Mouse (Mus musculus) limb, embryonic 14.5 days (tissue): Measurements from ENCODE around the gene Wdfy3. TPM values are rescaled to one million over a fixed set of nuclear protein-coding genes. Genes with fewer than 3 reads are reported as not detected.

Source experiments
- ATAC-seq: fragments of 200-750 bp; cut with Nextera tagmentation; 2 replicates; pipeline ENCODE4 v1.8.0; 2017; ENCODE audit warnings: low read depth, moderate number of reproducible peaks, moderate TSS enrichment; ENCODE audit not compliant: low FRiP score
- DNase-seq: peaks from one replicate; pipeline ENCODE4 v3.0.0-alpha.2; 2015; ENCODE audit warnings: low spot score
- H3K27ac ChIP-seq: fragments of 300-500 bp; sonication (generic); replicated peaks from 2 replicates; pipeline ENCODE4 v1.5.1; 2014; ENCODE audit warnings: low read depth, mild to moderate bottlenecking, low read length, moderate library complexity, mixed read lengths
- H3K27me3 ChIP-seq: fragments of 300-500 bp; sonication (generic); 2 replicates; pipeline ENCODE4 v1.6.1; 2014; ENCODE audit warnings: low read length, mixed read lengths; ENCODE audit not compliant: control insufficient read depth, insufficient read depth
- H3K36me3 ChIP-seq: fragments of 300-500 bp; sonication (generic); 2 replicates; pipeline ENCODE4 v1.6.1; 2014; ENCODE audit warnings: mild to moderate bottlenecking, low read length, moderate library complexity, mixed read lengths; ENCODE audit not compliant: control insufficient read depth, insufficient read depth
- H3K4me1 ChIP-seq: fragments of 300-500 bp; sonication (generic); 2 replicates; pipeline ENCODE4 v1.6.1; 2014; ENCODE audit warnings: antibody characterized with exemption, low read length, mixed read lengths; ENCODE audit not compliant: control insufficient read depth, insufficient read depth
- H3K4me2 ChIP-seq: fragments of 300-500 bp; sonication (generic); replicated peaks from 2 replicates; pipeline ENCODE4 v1.6.1; 2014; ENCODE audit warnings: low read depth, mild to moderate bottlenecking, low read length, moderate library complexity; ENCODE audit not compliant: severe bottlenecking
- H3K4me3 ChIP-seq: fragments of 300-500 bp; sonication (generic); replicated peaks from 2 replicates; pipeline ENCODE4 v1.5.1; 2014; ENCODE audit warnings: low read length
- H3K9ac ChIP-seq: fragments of 300-500 bp; sonication (generic); 2 replicates; pipeline ENCODE4 v1.6.1; 2014; ENCODE audit warnings: mild to moderate bottlenecking, low read depth, low read length, moderate library complexity; ENCODE audit not compliant: severe bottlenecking
- H3K9me3 ChIP-seq: fragments of 300-500 bp; sonication (generic); 2 replicates; pipeline ENCODE4 v1.6.1; 2016; ENCODE audit warnings: low read length; ENCODE audit not compliant: control insufficient read depth
- POLR2A ChIP-seq: fragments of 200-500 bp; IDR thresholded peaks from 2 replicates; pipeline ENCODE4 v1.8.0; 2012; ENCODE audit warnings: inconsistent platforms, mild to moderate bottlenecking, moderate library complexity, borderline replicate concordance; ENCODE audit not compliant: insufficient read depth, insufficient read length; ENCODE audit errors: extremely low read depth
- WGBS: fragments of 180-500 bp; shearing (Covaris S2); extraction: QIAGEN DNeasy Blood & Tissue Kit; methylation state at CpG from one replicate; pipeline ENCODE4 v1.1.7; 2014; 5-methylcytosine and 5-hydroxymethylcytosine counted together
- polyA plus RNA-seq, 2 experiments: library from polyadenylated mRNA; depleted of rRNA in 1 of 2; stranded (reverse) in 1 of 2; unstranded in 1 of 2; fragments of >200 nt; fragmentation: Nextera tagmentation in 1 of 2; extraction: Ambion mirVana in 1 of 2; gene quantifications; 2 replicates each; pipeline versions ENCODE4 v1.2.1 to v1.2.3; 2012 to 2014

Wdfy3 gene
- polyA plus RNA-seq, 2 experiments, result 21.1 to 30.9 TPM

DNA sequence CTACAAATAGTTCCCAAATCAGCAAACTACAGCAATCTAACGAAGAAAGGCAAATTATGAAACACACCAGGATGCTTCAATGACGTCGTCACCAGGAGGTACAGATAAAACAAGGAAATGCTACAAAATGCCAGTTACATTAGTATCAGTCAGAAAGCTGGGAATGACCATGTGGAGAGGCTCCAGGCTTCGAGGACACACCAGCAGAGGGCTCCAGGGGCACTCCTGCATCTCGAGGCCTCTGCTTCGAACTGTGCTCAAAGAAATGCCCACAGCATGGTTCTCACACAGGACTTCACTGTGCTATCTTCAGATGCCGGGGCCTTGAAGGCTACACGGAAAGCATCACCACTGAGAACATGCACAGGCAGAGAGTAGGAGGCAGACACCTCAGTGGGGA lies 68.7 kb downstream of the Wdfy3 start:
- no peaks in the 10 kb centered on the region for H3K9me3 ChIP-seq

DNA sequence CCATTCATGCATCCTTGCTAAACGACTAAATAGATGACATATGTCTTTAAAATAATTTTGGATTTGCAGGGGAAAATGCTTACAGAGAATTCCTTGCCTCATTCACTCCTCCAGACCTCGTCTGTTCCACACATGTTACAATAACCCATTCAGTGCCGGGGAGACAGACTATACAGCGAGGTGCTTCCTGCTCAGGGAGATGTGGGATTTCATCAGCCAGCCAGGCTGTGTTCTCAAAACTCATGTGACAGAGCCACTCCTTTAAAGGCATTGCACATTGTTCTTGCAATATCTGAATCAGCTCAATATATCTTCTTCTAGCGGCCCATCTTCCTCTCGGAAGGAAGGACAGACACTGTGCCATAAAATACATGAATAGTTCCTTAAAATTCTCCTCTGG lies 70.8 kb downstream of the Wdfy3 start:
- peak overlapping the region; percentile 39; the same call in 1 of the 2 replicates for H3K27ac ChIP-seq
- 54% methylated on average over 6 of the region's 6 CpGs for WGBS
- H3K4me2 ChIP-seq, result no peak overlapping the region
- no peak overlapping the region for H3K4me3 ChIP-seq
- H3K4me1 ChIP-seq, result peaks cover 9% of the 10 kb centered on the region; the same call in 1 of the 2 replicates
- H3K36me3 ChIP-seq, result no peaks in the 10 kb centered on the region
- no peaks in the 10 kb centered on the region for H3K27me3 ChIP-seq
- no peak for TF ChIP-seq POLR2A
- no peaks in the 10 kb centered on the region for H3K9me3 ChIP-seq
- DNase-seq (peak; percentile 40), ATAC-seq (no peak; the same call in 1 of the 2 replicates)
- no peak overlapping the region for H3K9ac ChIP-seq

More for the DNA sequence above, 68.7 kb downstream of the Wdfy3 start:
- Histone ChIP-seq H3K4me2 (no peak overlapping the region), H3K27me3 (no peaks in the 10 kb centered on the region), H3K36me3 (no peaks in the 10 kb centered on the region; the same call in 1 of the 2 replicates), H3K27ac (no peak overlapping the region), H3K4me3 (no peak overlapping the region), H3K4me1 (0 out of 2 replicates have a peak, but pooled peaks cover 5% of the 10 kb centered on the region), H3K9ac (no peak overlapping the region)
- DNase-seq (no peak), ATAC-seq (no peak)
- no peak for TF ChIP-seq POLR2A
- 87% methylated on average over 8 of the region's 8 CpGs for whole genome bisulfite sequencing

DNA sequence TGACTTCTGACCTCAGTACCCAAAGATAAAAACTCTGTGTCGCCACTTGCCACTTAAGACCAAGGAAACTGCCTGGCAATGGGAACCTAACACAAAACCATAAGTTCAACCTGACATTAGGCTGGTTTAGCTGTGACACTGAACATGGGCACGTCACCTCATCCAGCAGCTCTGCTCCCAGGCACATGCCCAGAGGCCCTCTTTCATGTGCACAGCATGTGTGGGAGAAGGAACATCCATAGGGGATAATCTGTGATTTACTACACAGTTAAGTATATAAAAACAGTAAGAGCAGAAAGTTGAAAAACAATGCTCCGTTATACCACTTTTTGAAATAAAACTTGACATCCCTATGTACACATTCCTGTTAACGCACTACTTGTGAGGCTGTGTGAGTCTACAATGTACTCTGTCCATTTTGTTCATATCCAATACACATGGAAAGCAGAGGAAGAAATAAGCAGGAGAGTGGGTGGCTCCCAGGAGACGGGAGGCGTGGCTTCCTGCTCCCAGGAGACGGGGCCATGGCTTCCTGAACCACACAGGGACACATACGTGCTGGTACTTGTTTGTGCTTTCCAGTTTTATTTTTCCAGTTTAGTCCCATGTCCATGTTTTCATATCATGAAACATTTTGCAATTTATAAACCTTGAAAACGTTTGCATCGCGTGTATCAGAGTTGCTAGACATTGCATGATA lies 73.5 kb downstream of the Wdfy3 start:
- Histone ChIP-seq H3K9me3 (no peaks in the 10 kb centered on the region), H3K4me3 (no peak overlapping the region), H3K9ac (no peak overlapping the region), H3K4me2 (no peak overlapping the region), H3K36me3 (no peaks in the 10 kb centered on the region), H3K27ac (no peak overlapping the region), H3K27me3 (no peaks in the 10 kb centered on the region), H3K4me1 (peaks cover 11% of the 10 kb centered on the region; the same call in 1 of the 2 replicates)
- no peak for ATAC-seq
- no peak for TF ChIP-seq POLR2A
- WGBS, result 83% methylated on average over 11 of the region's 11 CpGs
- no peak for DNase-seq

DNA sequence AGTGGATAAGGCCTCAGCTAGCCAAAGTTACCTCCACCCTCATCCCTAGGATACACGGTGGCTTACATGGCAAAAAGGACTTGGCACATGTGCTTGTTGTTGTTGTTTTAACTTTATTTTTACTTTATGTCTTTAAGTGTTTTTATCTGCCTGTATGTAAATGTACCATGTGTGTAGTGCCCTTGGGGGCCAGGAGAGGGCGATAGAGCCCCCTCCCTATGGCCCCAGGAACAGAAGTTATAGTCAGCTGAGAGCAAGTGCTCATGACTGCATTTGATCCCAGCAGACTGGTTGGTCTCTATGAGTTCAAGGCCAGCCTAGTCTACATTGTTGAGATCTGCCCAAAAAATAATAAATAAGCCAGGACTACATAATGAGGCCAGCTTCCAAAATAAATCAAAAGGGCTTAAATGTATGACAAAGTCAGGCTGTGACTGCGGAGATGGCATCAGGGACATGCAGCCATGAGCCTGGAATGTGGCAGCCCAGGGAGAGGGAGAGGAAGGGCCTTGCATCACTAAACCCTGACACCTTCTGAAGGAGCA lies 74.2 kb downstream of the Wdfy3 start:
- Histone ChIP-seq H3K36me3 (no peaks in the 10 kb centered on the region), H3K27ac (no peak overlapping the region), H3K27me3 (no peaks in the 10 kb centered on the region), H3K4me1 (peaks cover 12% of the 10 kb centered on the region; the same call in 1 of the 2 replicates), H3K9me3 (no peaks in the 10 kb centered on the region), H3K4me3 (no peak overlapping the region), H3K9ac (no peak overlapping the region), H3K4me2 (no peak overlapping the region)
- DNase-seq, result no peak
- no peak for TF ChIP-seq POLR2A
- 79% methylated on average over 3 of the region's 3 CpGs for WGBS
- ATAC-seq, result no peak

DNA sequence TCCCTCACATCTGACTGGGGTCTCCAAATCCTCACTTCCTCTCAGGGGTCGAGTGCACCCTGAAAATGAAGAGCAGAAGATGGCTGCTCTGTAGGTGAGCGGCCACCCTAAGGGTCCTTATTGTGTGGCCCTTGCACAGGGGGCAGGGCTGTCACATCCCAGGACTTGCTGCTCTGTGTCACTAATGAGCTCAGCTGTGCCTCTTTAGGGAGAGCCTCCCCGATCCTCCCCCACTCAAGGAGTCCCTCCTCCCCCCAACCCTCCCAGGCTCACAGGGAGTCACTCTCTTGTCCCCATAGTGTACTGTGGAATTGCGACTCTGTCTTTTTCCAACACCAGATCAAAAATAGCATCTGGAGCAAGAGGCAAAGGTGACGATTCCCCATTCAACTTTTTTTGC lies 75.7 kb downstream of the Wdfy3 start:
- no peak for DNase-seq
- no peak overlapping the region for H3K4me2 ChIP-seq
- H3K9me3 ChIP-seq, result no peaks in the 10 kb centered on the region
- no peak for ATAC-seq
- no peak for TF ChIP-seq POLR2A
- no peak overlapping the region for H3K27ac ChIP-seq
- WGBS, result 53% methylated on average over 5 of the region's 5 CpGs
- no peak overlapping the region for H3K4me3 ChIP-seq
- no peaks in the 10 kb centered on the region for H3K27me3 ChIP-seq
- no peak overlapping the region for H3K9ac ChIP-seq
- H3K36me3 ChIP-seq, result no peaks in the 10 kb centered on the region
- H3K4me1 ChIP-seq, result peaks cover 11% of the 10 kb centered on the region; the same call in 1 of the 2 replicates
